Mouse (Mus musculus): ENCODE data around the gene Klhl8. TPM values are rescaled to one million over a fixed set of nuclear protein-coding genes. Genes with fewer than 3 reads are reported as not detected.

Klhl8 gene
- total RNA-seq, 2 experiments from 2014 or later: 0.87 to 0.95 TPM

DNA sequence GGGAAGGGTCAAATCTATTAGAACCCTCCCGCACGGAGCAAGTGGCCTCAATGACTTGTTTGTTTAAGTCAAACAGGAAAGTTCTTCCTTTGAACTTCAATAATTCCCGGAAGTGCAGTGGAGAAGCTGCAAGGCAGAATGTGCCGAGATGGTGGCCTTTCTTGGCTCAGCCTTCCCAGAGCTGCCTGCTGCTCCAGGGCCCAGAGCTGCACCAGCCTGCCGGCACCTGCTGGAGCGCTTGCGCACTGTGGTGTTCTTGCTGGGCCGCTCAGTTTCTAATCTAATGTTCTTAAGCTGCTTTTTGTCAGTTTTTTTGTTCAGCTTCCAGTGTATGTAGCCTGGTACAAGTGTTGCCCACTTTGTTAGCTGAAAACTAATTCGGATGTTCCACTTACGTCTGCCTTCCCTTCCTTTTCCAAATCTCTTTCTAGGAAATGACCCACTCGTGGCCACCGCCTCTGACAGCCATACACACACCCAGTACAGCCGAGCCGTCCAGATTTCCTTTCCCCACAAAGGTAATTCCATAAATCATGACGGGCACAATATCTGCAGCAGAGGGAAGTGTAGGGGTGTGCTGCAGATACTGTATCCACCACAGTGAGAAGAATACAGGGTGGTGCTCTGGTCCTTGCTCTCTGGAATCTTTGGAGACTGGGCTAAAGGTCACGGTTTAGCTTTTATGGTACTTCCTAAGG lies 96.4 kb downstream of the Klhl8 start:
- no peak for ATAC-seq (ENCODE audit: poor library complexity, severe bottlenecking)

GRCm38 (mm10) chr5:103813997-103814542 lies 97.0 kb downstream of the Klhl8 start:
- ATAC-seq (ENCODE audit: poor library complexity, severe bottlenecking): no peak

- ATAC-seq (ENCODE audit: poor library complexity, severe bottlenecking): no peak
These were observed 97.8 kb downstream of the Klhl8 start for GRCm38 (mm10) chr5:103813291-103813690.

Other genes starting within 250 kb of the Klhl8 start
- gene Aff1, start 218.9 kb downstream of the Klhl8 start, total RNA-seq (2015): 45.0 and 51.0 TPM in 2 replicates
- gene Aff1, start 218.9 kb downstream of the Klhl8 start, total RNA-seq (2017): 16.3 and 29.0 TPM in 2 replicates
- not detected in 2 replicates for gene Hsd17b13, start 66.2 kb upstream of the Klhl8 start, total RNA-seq (2015)
- gene Hsd17b13, start 66.2 kb upstream of the Klhl8 start, total RNA-seq (2017): not detected in 2 replicates
- 81.4 and 90.7 TPM in 2 replicates for gene Hsd17b11, start 110.7 kb upstream of the Klhl8 start, total RNA-seq (2015)
- gene Hsd17b11, start 110.7 kb upstream of the Klhl8 start, total RNA-seq (2017): 97.2 and 115 TPM in 2 replicates
- 17.9 and 22.9 TPM in 2 replicates for gene Nudt9, start 135.0 kb upstream of the Klhl8 start, total RNA-seq (2015)
- gene Nudt9, start 135.0 kb upstream of the Klhl8 start, total RNA-seq (2017): 31.4 and 34.2 TPM in 2 replicates
- not detected in 2 replicates for gene Gm17660, start 166.3 kb upstream of the Klhl8 start, total RNA-seq (2015)
- not detected in 2 replicates for gene Gm17660, start 166.3 kb upstream of the Klhl8 start, total RNA-seq (2017)
- gene Sparcl1, start 202.5 kb upstream of the Klhl8 start, total RNA-seq (2015): not detected in 2 replicates
- gene Sparcl1, start 202.5 kb upstream of the Klhl8 start, total RNA-seq (2017): not detected in 2 replicates

Measured in megakaryocyte, adult 5-6 weeks (primary cell).